In the genomic region with DNA sequence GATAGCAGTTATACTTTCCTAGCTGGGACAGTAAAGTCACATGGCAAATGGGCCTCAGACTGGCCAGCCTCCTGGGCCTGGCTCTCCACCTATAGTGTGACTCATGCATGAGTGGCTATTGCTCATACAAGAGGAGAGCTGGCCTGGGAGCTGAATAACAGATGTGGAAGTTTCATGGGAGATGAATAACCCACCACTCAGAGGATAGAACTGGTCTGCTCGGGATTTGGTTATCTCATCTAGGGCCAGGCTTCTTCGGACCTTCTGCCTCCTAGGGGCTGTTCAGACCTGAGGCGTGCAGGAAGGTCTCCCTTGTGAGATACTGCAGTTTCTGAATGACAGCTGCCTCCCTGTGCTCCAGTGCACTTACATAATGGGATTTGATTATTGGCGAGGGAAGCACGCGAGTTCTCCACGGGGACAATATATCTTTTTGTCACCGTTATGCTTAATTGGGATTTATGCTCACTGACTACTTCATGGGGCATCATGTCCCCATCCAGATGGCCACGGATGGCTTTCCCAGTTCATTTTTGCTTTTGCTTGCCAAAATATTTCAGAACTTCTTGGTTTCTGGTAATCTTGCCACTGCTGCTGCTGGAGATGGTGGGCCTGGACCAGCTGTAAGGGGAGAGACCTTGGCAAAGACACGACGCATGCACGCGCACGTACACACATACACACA, we compare ENCODE assay signal across 8 mouse cellular contexts.
DNase-seq lines count a peak whose midpoint lies in the region; ATAC-seq lines count a peak whose summit lies in the region.

No protein-coding gene starts in this region.

- 83% methylated on average over 14 of the region's 14 CpGs for whole genome bisulfite sequencing in lung, embryonic 15.5 days
- WGBS in forebrain, embryonic 10.5 days: 77% methylated on average over 14 of the region's 14 CpGs
- 49% methylated on average over 14 of the region's 14 CpGs for WGBS in hindbrain, embryonic 13.5 days
- 40% methylated on average over 14 of the region's 14 CpGs for WGBS in neural tube, embryonic 14.5 days

- H3K27me3 ChIP-seq in lung, embryonic 15.5 days: no peaks in the 10 kb centered on the region
- H3K27me3 ChIP-seq in forebrain, embryonic 10.5 days (ENCODE audit: poor library complexity, severe bottlenecking): no peaks in the 10 kb centered on the region
- no peaks in the 10 kb centered on the region for H3K27me3 ChIP-seq in hindbrain, embryonic 13.5 days
- H3K27me3 ChIP-seq in neural tube, embryonic 14.5 days (ENCODE audit: control insufficient read depth, insufficient read depth, low read length): no peaks in the 10 kb centered on the region

- H3K9ac ChIP-seq in lung, embryonic 15.5 days: no peak overlapping the region
- no peak overlapping the region for H3K9ac ChIP-seq in hindbrain, embryonic 13.5 days
- H3K9ac ChIP-seq in neural tube, embryonic 14.5 days (replicated peaks; ENCODE audit: low read depth, low read length): no peak overlapping the region

- H3K4me2 ChIP-seq in lung, embryonic 15.5 days: no peak overlapping the region
- H3K4me2 ChIP-seq in hindbrain, embryonic 13.5 days: no peak overlapping the region
- H3K4me2 ChIP-seq in neural tube, embryonic 14.5 days (ENCODE audit: low read depth, low read length): no peak overlapping the region

- no peaks in the 10 kb centered on the region for H3K9me3 ChIP-seq in lung, embryonic 15.5 days
- no peaks in the 10 kb centered on the region for H3K9me3 ChIP-seq in forebrain, embryonic 10.5 days
- H3K9me3 ChIP-seq in hindbrain, embryonic 13.5 days: no peaks in the 10 kb centered on the region
- H3K9me3 ChIP-seq in neural tube, embryonic 14.5 days (ENCODE audit: control insufficient read depth, low read length): no peaks in the 10 kb centered on the region

- H3K27ac ChIP-seq in lung, embryonic 15.5 days: no peak overlapping the region
- H3K27ac ChIP-seq in forebrain, embryonic 10.5 days: peak overlapping the region; percentile 27; the same call in 1 of the 2 replicates
- peak overlapping the region; percentile 78 for H3K27ac ChIP-seq in hindbrain, embryonic 13.5 days
- H3K27ac ChIP-seq in neural tube, embryonic 14.5 days (ENCODE audit: low read depth, low read length): peak overlapping the region; percentile 62

- no peaks in the 10 kb centered on the region for H3K4me1 ChIP-seq in lung, embryonic 15.5 days
- H3K4me1 ChIP-seq in forebrain, embryonic 10.5 days: peaks cover 12% of the 10 kb centered on the region; the same call in 1 of the 2 replicates
- H3K4me1 ChIP-seq in hindbrain, embryonic 13.5 days (replicated peaks): peaks cover 17% of the 10 kb centered on the region
- H3K4me1 ChIP-seq in neural tube, embryonic 14.5 days (ENCODE audit: control insufficient read depth, insufficient read depth, low read length): peaks cover 8% of the 10 kb centered on the region; the same call in 1 of the 2 replicates

- H3K36me3 ChIP-seq in lung, embryonic 15.5 days: peaks cover 84% of the 10 kb centered on the region
- H3K36me3 ChIP-seq in forebrain, embryonic 10.5 days (replicated peaks): peaks cover 98% of the 10 kb centered on the region
- peaks cover 88% of the 10 kb centered on the region for H3K36me3 ChIP-seq in hindbrain, embryonic 13.5 days
- H3K36me3 ChIP-seq in neural tube, embryonic 14.5 days (ENCODE audit: control insufficient read depth, insufficient read depth, low read length): peaks cover 50% of the 10 kb centered on the region

- H3K4me3 ChIP-seq in lung, embryonic 15.5 days: no peak overlapping the region
- no peak overlapping the region for H3K4me3 ChIP-seq in forebrain, embryonic 10.5 days
- H3K4me3 ChIP-seq in hindbrain, embryonic 13.5 days: no peak overlapping the region
- H3K4me3 ChIP-seq in neural tube, embryonic 14.5 days (ENCODE audit: low read depth, low read length): no peak overlapping the region

- DNase-seq in lung, adult 18-20 months: no peak
- no peak for DNase-seq in forebrain, embryonic 10.5 days (ENCODE audit: extremely low spot score, low spot score)
- DNase-seq in B cell, adult 2 months: no peak
- DNase-seq in right cerebral cortex, postnatal 14 days: no peak
- no peak for DNase-seq in urinary bladder, postnatal 36 days (ENCODE audit: low spot score in 2 of 2)

- peak; percentile 17; the same call in 1 of the 2 replicates for ATAC-seq in lung, embryonic 15.5 days (ENCODE audit: borderline replicate concordance, extremely low read depth, low FRiP score, low TSS enrichment)
- peak; percentile 58 for ATAC-seq in hindbrain, embryonic 13.5 days (ENCODE audit: low FRiP score)
- ATAC-seq in neural tube, embryonic 14.5 days (ENCODE audit: low read depth): peak; percentile 69

Comparison
In these comparisons a context has a peak if more than half of its experiments do, and no peak if none do; other contexts are left out.
1. ATAC-seq: peak in every context shown above with its lines; median percentile 69 in neural tube, embryonic 14.5 days; 58 in hindbrain, embryonic 13.5 days; 17 in lung, embryonic 15.5 days.